Mouse (Mus musculus) limb, embryonic 13.5 days (tissue): ENCODE measurements around the gene Prkcq. TPM values are rescaled to one million over a fixed set of nuclear protein-coding genes. Genes with fewer than 3 reads are reported as not detected.
A peak's percentile ranks its signal among the peaks of the same experiment; 100 is the strongest.

ENCODE experiments used
- ATAC-seq: fragments of 200-750 bp; cut with Nextera tagmentation; 2 replicates; pipeline ENCODE4 v1.8.0; 2017; ENCODE audit warnings: low read depth, moderate number of reproducible peaks, moderate TSS enrichment; ENCODE audit not compliant: low FRiP score
- H3K27ac ChIP-seq: fragments of 300-500 bp; sonication (generic); 2 replicates; pipeline ENCODE4 v1.5.1; 2015; ENCODE audit warnings: inconsistent platforms, mild to moderate bottlenecking, moderate library complexity
- H3K27me3 ChIP-seq: fragments of 300-500 bp; sonication (generic); 2 replicates; pipeline ENCODE4 v1.6.1; 2015; ENCODE audit warnings: mild to moderate bottlenecking, inconsistent platforms
- H3K36me3 ChIP-seq: fragments of 300-500 bp; sonication (generic); 2 replicates; pipeline ENCODE4 v1.6.1; 2015; ENCODE audit warnings: inconsistent platforms, mild to moderate bottlenecking, moderate library complexity
- H3K4me1 ChIP-seq: fragments of 300-500 bp; sonication (generic); 2 replicates; pipeline ENCODE4 v1.6.1; 2015; ENCODE audit warnings: inconsistent platforms
- H3K4me2 ChIP-seq: fragments of 300-500 bp; sonication (generic); replicated peaks from 2 replicates; pipeline ENCODE4 v1.6.1; 2015; ENCODE audit warnings: inconsistent platforms, mild to moderate bottlenecking, moderate library complexity
- H3K4me3 ChIP-seq: fragments of 300-500 bp; sonication (generic); 2 replicates; pipeline ENCODE4 v1.5.1; 2015; ENCODE audit warnings: moderate library complexity, mild to moderate bottlenecking, inconsistent platforms
- H3K9ac ChIP-seq: fragments of 300-500 bp; sonication (generic); 2 replicates; pipeline ENCODE4 v1.6.1; 2015; ENCODE audit warnings: mild to moderate bottlenecking, inconsistent platforms
- H3K9me3 ChIP-seq: fragments of 300-500 bp; sonication (generic); 2 replicates; pipeline ENCODE4 v1.6.1; 2016; ENCODE audit warnings: inconsistent platforms
- WGBS: fragments of 180-500 bp; shearing (Covaris S2); methylation state at CpG from one replicate; pipeline ENCODE4 v1.1.7; 2015; 5-methylcytosine and 5-hydroxymethylcytosine counted together
- polyA plus RNA-seq: library from polyadenylated mRNA; unstranded; fragments of >200 nt; fragmentation: Nextera tagmentation; extraction: Ambion mirVana; gene quantifications from 2 replicates; pipeline ENCODE4 v1.2.1, GENCODE M21; 2015

Prkcq gene
- 2.1 and 2.6 TPM in 2 replicates for polyA plus RNA-seq

DNA sequence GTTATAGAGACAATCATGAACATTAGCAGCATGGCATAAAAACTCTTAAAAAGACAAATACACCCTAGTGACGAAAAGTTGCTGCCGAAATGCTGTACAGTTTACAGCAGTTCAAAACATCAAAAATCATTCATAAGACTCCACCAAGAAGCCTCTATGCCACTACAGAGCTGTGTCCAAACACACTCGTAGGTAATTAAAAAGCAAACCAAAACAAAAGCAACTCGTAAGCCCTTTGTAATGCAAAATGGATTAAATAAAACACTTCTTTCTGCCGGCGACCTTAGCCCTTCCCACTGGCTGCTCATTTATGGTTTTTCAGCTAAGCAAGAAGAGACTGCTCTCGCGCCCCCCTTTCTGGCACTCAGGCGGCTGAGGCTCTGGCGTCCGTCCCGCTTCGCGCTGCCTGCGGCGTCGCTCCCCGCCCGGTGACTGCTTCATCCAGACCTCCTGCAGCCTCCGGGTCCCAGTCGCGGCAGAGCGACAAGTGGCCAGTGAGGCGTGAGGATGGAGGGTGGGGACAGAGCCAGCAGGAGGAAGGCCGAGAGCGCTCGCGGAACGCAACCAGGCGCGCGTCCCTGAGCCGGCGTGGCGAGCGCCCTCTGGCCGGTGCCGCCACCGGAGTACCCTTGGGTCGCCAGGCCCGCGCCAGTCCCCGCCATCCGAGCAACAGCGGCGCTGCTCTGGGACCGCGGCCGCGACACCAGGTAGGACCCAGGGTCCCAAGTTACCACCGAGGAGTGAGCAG, at the start of gene Prkcq:
Gene Prkcq (plus strand): TSS at position 355 of the 748 bp plus-strand sequence.
- Histone ChIP-seq H3K9me3 (no peaks in the 10 kb centered on the region), H3K36me3 (no peaks in the 10 kb centered on the region), H3K27ac (no peak within 1 kb of the TSS), H3K4me2 (peak within 1 kb of the TSS; percentile 88), H3K9ac (peak within 1 kb of the TSS; percentile 68), H3K4me1 (no peaks in the 10 kb centered on the region; the same call in 1 of the 2 replicates), H3K4me3 (peak within 1 kb of the TSS; percentile 63), H3K27me3 (peaks cover 28% of the 10 kb centered on the region)
- WGBS, result 2% methylated on average over 51 of the region's 51 CpGs
- peak; percentile 78 for ATAC-seq

DNA sequence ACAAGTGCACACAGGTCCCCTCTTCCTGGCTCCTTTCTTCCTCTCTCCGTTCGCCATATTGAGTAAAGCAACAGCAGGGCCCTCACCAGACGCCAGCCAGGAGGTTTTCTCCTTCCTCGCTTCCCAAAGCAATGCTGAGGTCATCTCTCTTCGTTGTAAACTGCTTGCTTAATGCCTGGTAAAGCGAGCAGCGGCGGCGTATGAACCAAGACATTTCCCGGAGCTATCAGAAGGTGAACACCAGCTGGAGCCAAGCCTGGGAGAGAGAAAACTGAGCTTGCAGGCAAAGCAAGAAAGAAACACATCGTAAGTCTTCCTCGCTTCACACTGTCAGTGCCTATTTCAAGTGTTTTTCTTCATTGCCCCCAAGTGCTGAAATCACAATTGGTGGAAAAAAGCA, 41.0 kb upstream of the Prkcq start:
- H3K27ac ChIP-seq, result no peak overlapping the region
- no peaks in the 10 kb centered on the region for H3K36me3 ChIP-seq
- no peak for ATAC-seq
- no peaks in the 10 kb centered on the region for H3K9me3 ChIP-seq
- no peak overlapping the region for H3K4me3 ChIP-seq
- H3K27me3 ChIP-seq, result no peaks in the 10 kb centered on the region
- H3K9ac ChIP-seq, result no peak overlapping the region
- no peaks in the 10 kb centered on the region for H3K4me1 ChIP-seq
- H3K4me2 ChIP-seq, result no peak overlapping the region
- WGBS, result 80% methylated on average over 12 of the region's 12 CpGs

DNA sequence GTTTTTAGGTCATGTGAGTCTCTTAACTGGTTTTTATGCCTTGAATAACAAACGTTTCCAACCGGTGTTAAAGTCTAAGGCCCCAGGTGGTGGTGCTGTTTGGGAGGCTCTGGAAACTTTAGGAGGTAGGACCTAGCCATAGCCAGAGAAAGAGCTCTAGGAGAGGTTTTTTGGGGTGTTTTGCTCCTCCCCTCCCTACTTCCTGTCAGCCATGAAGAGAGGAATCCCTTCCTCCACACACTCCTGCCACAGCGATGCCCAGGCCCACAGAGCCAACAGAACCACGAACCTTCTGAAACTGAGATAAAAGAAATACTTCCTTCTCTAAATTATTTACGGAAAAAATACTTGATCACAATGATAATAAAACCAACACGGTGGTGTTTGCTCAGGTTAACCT, 36.2 kb upstream of the Prkcq start:
- Histone ChIP-seq H3K36me3 (no peaks in the 10 kb centered on the region), H3K4me2 (no peak overlapping the region), H3K27ac (no peak overlapping the region), H3K4me3 (no peak overlapping the region), H3K9me3 (peaks cover 11% of the 10 kb centered on the region), H3K4me1 (no peaks in the 10 kb centered on the region), H3K9ac (no peak overlapping the region), H3K27me3 (no peaks in the 10 kb centered on the region)
- ATAC-seq, result no peak
- 67% methylated on average over 6 of the region's 6 CpGs for WGBS

DNA sequence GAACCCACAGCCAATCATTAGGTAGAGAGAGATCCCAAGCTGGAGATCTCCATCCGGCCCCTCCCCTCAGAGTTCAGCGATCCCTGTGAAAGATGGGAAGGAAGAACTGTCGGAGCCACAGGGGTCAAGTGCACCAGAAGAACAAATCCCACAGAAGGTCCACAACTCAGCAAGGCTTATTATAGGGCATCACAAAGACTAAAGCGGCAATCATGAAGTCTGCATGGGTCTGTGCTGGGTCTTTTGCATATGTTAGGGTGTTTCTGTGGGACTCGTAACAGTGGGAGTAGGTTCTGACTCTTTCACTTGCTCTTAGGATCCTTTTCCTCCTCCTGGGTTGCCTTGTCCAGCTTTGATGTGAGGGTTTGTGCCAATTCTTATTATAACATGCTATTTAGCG, 33.8 kb upstream of the Prkcq start:
- H3K27ac ChIP-seq, result no peak overlapping the region
- WGBS, result 89% methylated on average over 6 of the region's 6 CpGs
- no peak overlapping the region for H3K9ac ChIP-seq
- H3K4me2 ChIP-seq, result no peak overlapping the region
- no peak for ATAC-seq
- H3K27me3 ChIP-seq, result no peaks in the 10 kb centered on the region
- no peak overlapping the region for H3K4me3 ChIP-seq
- no peaks in the 10 kb centered on the region for H3K4me1 ChIP-seq
- peaks cover 11% of the 10 kb centered on the region for H3K9me3 ChIP-seq
- no peaks in the 10 kb centered on the region for H3K36me3 ChIP-seq

DNA sequence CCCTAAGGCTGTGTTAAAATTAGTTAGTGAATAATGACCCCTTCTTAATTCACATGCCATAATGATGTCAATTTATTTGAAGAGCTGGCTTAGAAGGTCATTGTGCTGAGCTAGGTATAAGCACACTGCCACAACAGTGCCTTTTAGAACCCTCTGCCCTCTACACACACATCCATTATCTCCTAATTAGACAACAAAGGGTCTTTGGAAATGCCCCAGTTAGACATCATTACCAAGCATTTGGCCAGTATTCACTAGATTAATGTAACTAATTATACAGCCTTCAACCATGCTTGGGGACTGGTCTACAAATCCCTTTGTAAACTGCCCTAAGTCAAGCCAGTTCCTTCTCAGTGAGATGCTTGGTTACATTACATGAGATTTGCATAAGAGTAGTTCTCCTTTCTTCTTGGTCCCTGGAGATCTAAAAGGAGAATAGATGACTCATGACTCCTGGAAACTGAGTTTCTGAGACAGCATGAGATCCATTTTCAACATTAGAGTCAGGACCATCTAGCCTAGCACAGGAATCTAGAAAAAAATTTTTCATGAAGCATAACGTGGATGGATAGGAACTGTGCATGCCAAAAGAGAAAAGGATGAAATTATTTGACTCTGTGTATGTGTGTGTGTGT, 32.3 kb upstream of the Prkcq start:
- Histone ChIP-seq H3K27me3 (no peaks in the 10 kb centered on the region), H3K9ac (no peak overlapping the region), H3K9me3 (peaks cover 11% of the 10 kb centered on the region), H3K4me2 (no peak overlapping the region), H3K36me3 (no peaks in the 10 kb centered on the region), H3K4me1 (no peaks in the 10 kb centered on the region), H3K4me3 (no peak overlapping the region), H3K27ac (no peak overlapping the region)
- WGBS, result 65% methylated on average over 1 of the region's 1 CpGs
- no peak for ATAC-seq

DNA sequence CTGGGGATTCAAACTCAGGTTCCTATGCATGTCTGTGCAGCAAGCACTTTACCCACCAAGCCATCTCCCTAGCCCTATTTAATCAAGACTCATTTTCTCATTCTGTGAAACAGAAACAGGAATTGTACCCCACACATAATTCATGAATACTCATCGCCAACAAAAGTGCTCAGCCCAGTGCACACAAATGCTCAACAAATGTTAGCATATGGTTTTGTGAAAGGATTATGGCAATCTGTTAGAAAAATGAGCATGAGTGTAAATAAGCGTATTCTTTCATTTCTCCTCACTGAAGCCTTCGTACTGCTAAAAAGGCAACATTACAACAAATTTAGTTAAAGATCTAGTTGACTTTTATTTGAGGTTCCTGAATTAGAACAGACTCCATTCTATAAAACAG, 31.5 kb upstream of the Prkcq start:
- no peak overlapping the region for H3K4me3 ChIP-seq
- H3K4me1 ChIP-seq, result no peaks in the 10 kb centered on the region
- no peaks in the 10 kb centered on the region for H3K27me3 ChIP-seq
- H3K9ac ChIP-seq, result no peak overlapping the region
- H3K36me3 ChIP-seq, result no peaks in the 10 kb centered on the region
- ATAC-seq, result no peak
- WGBS, result 89% methylated on average over 3 of the region's 3 CpGs
- peaks cover 11% of the 10 kb centered on the region for H3K9me3 ChIP-seq
- no peak overlapping the region for H3K27ac ChIP-seq
- H3K4me2 ChIP-seq, result no peak overlapping the region

DNA sequence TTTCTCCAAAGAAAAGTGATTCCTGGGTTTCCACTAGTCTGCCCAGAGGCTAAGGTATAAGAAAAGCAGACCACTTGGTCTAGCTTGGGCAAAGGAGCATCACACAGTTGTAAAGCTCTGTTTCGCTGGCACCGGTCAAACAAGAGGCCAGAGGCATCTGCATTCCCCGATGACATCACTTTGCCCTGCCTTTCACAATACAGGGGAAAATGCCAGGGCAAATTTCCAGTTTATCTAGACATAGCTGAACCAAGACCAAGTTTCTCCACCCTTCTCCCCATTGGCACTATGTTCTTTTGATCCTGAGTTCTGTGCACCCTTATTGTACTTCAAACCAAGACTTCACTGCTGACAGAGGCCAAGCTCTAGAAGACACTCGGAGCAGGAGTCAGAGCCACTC, 22.8 kb upstream of the Prkcq start:
- ATAC-seq, result no peak
- H3K36me3 ChIP-seq, result no peaks in the 10 kb centered on the region
- no peak overlapping the region for H3K4me2 ChIP-seq
- H3K9ac ChIP-seq, result no peak overlapping the region
- no peak overlapping the region for H3K27ac ChIP-seq
- WGBS, result 92% methylated on average over 4 of the region's 4 CpGs
- H3K9me3 ChIP-seq, result no peaks in the 10 kb centered on the region
- H3K27me3 ChIP-seq, result no peaks in the 10 kb centered on the region
- H3K4me1 ChIP-seq, result no peaks in the 10 kb centered on the region
- H3K4me3 ChIP-seq, result no peak overlapping the region

DNA sequence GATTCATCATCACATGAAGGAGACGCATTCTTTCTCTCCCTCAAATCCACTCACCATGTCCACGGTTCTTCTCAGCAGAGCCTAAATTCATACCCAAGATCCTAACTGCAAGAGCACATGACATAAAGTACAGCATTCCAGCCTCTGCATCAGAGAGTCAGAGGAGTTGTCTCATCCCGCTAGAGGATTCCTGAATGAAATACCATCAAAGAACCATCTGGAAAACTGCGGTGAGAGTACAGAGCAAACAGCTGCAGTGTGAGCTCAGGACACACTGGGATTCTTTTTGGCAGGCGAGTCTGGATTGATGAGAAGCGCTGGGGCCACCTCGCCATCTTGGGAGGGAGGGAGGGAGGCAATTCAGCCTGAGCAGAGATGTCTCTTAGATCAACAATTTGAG, 20.9 kb upstream of the Prkcq start:
- Histone ChIP-seq H3K4me3 (no peak overlapping the region), H3K9me3 (no peaks in the 10 kb centered on the region)
- WGBS, result 63% methylated on average over 7 of the region's 7 CpGs

DNA sequence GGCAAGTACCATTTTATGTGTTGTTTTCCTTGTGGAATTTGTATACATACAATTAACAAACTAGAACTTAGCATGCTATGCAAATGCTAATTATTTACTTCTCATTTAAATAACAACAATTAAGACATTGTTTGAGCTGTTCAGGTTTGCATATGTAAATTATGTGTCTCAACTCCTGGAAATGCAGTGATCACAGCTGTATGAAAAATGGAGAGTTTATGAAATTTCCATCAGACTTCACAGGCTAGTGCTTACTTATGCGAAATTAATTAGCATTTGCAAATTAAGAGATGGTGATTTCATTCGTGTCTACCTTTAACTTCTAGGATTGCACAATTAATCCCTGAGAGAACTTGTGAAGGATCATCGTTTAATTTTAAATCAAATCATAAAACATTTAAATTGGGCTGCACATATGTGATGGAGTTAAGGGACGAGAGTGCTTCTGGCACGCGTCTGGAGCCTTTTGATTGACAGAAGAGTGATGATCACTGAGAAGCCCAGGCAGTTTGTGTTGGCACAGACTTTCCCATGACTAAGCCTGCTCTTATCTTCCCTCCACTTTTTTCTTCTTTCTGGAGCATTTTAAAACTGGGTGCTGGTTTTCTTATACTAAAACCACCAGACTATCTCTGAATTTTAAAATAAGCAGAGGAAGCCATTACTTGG, 20.1 kb upstream of the Prkcq start:
- H3K9ac ChIP-seq, result no peak overlapping the region
- ATAC-seq, result no peak
- WGBS, result 80% methylated on average over 6 of the region's 6 CpGs
- H3K9me3 ChIP-seq, result no peaks in the 10 kb centered on the region
- no peak overlapping the region for H3K4me3 ChIP-seq
- H3K36me3 ChIP-seq, result no peaks in the 10 kb centered on the region
- H3K4me1 ChIP-seq, result no peaks in the 10 kb centered on the region
- H3K4me2 ChIP-seq, result no peak overlapping the region
- H3K27me3 ChIP-seq, result no peaks in the 10 kb centered on the region
- H3K27ac ChIP-seq, result no peak overlapping the region

More for the DNA sequence above, 20.9 kb upstream of the Prkcq start:
- no peak overlapping the region for H3K27ac ChIP-seq
- ATAC-seq, result no peak
- H3K36me3 ChIP-seq, result no peaks in the 10 kb centered on the region
- H3K27me3 ChIP-seq, result no peaks in the 10 kb centered on the region
- H3K9ac ChIP-seq, result no peak overlapping the region
- no peak overlapping the region for H3K4me2 ChIP-seq
- H3K4me1 ChIP-seq, result no peaks in the 10 kb centered on the region

DNA sequence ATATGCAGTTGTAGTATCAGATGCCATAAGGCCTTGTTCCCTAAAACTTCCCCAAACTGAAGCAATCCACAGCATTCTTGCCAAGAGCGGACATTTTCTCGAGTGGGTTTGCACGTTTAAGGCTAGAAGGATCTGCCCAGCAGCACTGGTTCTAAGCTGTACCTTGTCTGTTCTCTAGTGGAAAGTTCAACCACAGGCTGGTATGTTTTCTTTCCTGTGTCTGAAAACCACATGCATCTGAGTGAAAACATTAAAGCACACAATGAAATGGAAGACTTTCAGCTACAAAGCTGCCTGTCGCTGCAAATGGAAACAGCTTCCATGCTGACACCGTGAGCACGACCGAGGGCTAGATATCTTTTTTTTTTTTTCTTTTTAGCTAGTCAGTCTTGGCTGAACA, 12.3 kb upstream of the Prkcq start:
- Histone ChIP-seq H3K4me2 (no peak overlapping the region), H3K9ac (no peak overlapping the region), H3K4me3 (no peak overlapping the region), H3K9me3 (no peaks in the 10 kb centered on the region), H3K27ac (no peak overlapping the region), H3K36me3 (no peaks in the 10 kb centered on the region), H3K4me1 (no peaks in the 10 kb centered on the region), H3K27me3 (no peaks in the 10 kb centered on the region)
- no peak for ATAC-seq
- 87% methylated on average over 7 of the region's 7 CpGs for WGBS

DNA sequence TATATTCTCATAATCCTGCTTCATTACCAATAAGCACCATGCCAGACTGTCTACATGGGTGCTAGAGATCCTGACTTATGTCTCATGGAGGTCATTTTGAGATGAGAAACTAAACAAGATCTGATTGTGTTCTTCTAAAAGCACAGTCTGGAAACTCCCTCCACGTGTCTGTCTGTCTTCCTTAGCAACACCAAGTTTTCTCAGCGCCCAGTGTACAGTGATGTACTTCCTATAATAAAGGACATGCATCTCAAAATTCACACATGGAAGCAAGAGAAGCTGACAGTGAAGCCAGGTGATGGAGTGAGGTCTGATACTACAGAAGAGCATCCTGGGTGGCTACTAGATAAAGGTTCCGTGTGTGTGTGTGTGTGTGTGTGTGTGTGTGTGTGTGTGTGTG, 11.2 kb upstream of the Prkcq start:
- Histone ChIP-seq H3K9me3 (no peaks in the 10 kb centered on the region), H3K4me1 (no peaks in the 10 kb centered on the region), H3K4me2 (no peak overlapping the region), H3K4me3 (no peak overlapping the region), H3K27ac (no peak overlapping the region), H3K9ac (no peak overlapping the region), H3K27me3 (no peaks in the 10 kb centered on the region), H3K36me3 (no peaks in the 10 kb centered on the region)
- 87% methylated on average over 3 of the region's 3 CpGs for WGBS
- no peak for ATAC-seq

DNA sequence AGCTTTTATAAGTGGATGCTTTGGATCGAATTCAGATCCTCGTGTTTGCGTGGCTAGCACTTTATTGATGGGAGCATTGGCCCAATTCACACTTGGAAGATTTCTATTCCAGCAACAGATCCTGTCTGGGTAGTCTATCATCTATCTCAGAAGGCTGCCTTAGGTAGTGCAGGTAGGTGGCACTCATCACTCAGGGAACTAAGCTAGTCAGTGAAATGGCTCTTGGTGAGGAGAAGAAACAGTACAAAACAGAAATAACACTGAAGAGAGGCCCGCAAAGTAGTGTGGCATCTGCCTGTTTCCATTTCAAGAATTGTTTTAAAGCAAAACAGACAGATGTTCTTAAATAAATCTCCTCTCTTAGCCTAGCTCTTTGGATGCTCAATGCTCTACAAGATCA, 10.6 kb upstream of the Prkcq start:
- no peak overlapping the region for H3K27ac ChIP-seq
- no peak overlapping the region for H3K4me2 ChIP-seq
- no peaks in the 10 kb centered on the region for H3K9me3 ChIP-seq
- no peaks in the 10 kb centered on the region for H3K4me1 ChIP-seq
- H3K27me3 ChIP-seq, result no peaks in the 10 kb centered on the region
- H3K9ac ChIP-seq, result no peak overlapping the region
- H3K36me3 ChIP-seq, result no peaks in the 10 kb centered on the region
- 89% methylated on average over 4 of the region's 4 CpGs for WGBS
- H3K4me3 ChIP-seq, result no peak overlapping the region
- no peak for ATAC-seq
